Mouse (Mus musculus) ES-E14 (cell line): ENCODE measurements around the gene Mast4. TPM values are rescaled to one million over a fixed set of nuclear protein-coding genes. Genes with fewer than 3 reads are reported as not detected.

Experiments
- DNase-seq: peaks from one replicate; pipeline ENCODE4 v3.0.0-alpha.2; 2013; ENCODE audit warnings: low read depth, low spot score
- H3K27ac ChIP-seq: 2 replicates; pipeline ENCODE4 v1.5.1; 2012; ENCODE audit warnings: low read depth, mild to moderate bottlenecking, low read length, moderate library complexity, mixed read lengths; ENCODE audit not compliant: poor library complexity, insufficient read depth, severe bottlenecking
- H3K36me3 ChIP-seq: 2 replicates; pipeline ENCODE4 v1.6.1; 2012; ENCODE audit warnings: mild to moderate bottlenecking, low read length, moderate library complexity, mixed read lengths; ENCODE audit not compliant: control insufficient read depth, poor library complexity, insufficient read depth, severe bottlenecking
- H3K4me1 ChIP-seq, 2 experiments: fragments of 150-350 bp in 1 of 2; sonication (generic) in 1 of 2; 2 replicates each; pipeline ENCODE4 v1.6.1; 2012; ENCODE audit warnings: low read length in 2 of 2, mild to moderate bottlenecking in 1 of 2, mixed read lengths in 1 of 2; ENCODE audit not compliant: control insufficient read depth in 2 of 2, insufficient read depth in 2 of 2, poor library complexity in 1 of 2
- H3K4me3 ChIP-seq, 2 experiments: fragments of 150-350 bp in 1 of 2; sonication (generic) in 1 of 2; 2 replicates each; pipeline ENCODE4 v1.5.1; 2012; ENCODE audit warnings: low read length in 2 of 2, low read depth in 1 of 2, mild to moderate bottlenecking in 1 of 2, mixed read lengths in 1 of 2; ENCODE audit not compliant: insufficient read depth in 1 of 2, poor library complexity in 1 of 2, severe bottlenecking in 1 of 2
- H3K9ac ChIP-seq: 2 replicates; pipeline ENCODE4 v1.6.1; 2012; ENCODE audit warnings: low read depth, mild to moderate bottlenecking, low read length, mixed read lengths; ENCODE audit not compliant: poor library complexity, insufficient read depth, severe bottlenecking
- H3K9me3 ChIP-seq: fragments of 150-350 bp; sonication (generic); 2 replicates; pipeline ENCODE4 v1.6.1; 2012; ENCODE audit warnings: low read depth, mild to moderate bottlenecking, low read length; ENCODE audit not compliant: control insufficient read depth, insufficient read depth
- CHD2 ChIP-seq: IDR thresholded peaks from 2 replicates; pipeline ENCODE4 v1.6.1; 2014; ENCODE audit warnings: mild to moderate bottlenecking, low read depth, low read length, inconsistent platforms
- HCFC1 ChIP-seq: IDR thresholded peaks from 2 replicates; pipeline ENCODE4 v1.6.1; 2012; ENCODE audit warnings: low read length, inconsistent platforms, borderline replicate concordance; ENCODE audit not compliant: insufficient read depth
- MAFK ChIP-seq: IDR thresholded peaks from 2 replicates; pipeline ENCODE4 v1.6.1; 2014; ENCODE audit warnings: mild to moderate bottlenecking, low read depth, low read length, inconsistent platforms; ENCODE audit not compliant: insufficient read depth
- ZC3H11A ChIP-seq: IDR thresholded peaks from 2 replicates; pipeline ENCODE4 v1.6.1; 2012; ENCODE audit warnings: low read depth, mild to moderate bottlenecking, inconsistent platforms, low read length, borderline replicate concordance
- ZNF384 ChIP-seq: IDR thresholded peaks from 2 replicates; pipeline ENCODE4 v1.6.1; 2012; ENCODE audit warnings: low read depth, low read length, inconsistent platforms
- in situ Hi-C, 2 experiments: fragments of 600-800 bp; cut with MboI; formaldehyde crosslinking; loops; one replicate each; pipeline ENCODE4 v1.15.1; 2025; ENCODE audit warnings: low sequenced_read_pairs in 2 of 2, inconsistent platforms in 1 of 2; ENCODE audit not compliant: unreplicated experiment in 2 of 2
- total RNA-seq: library from RNA; depleted of rRNA; stranded (reverse); fragments of 300-350 nt; gene quantifications from 2 replicates; pipeline ENCODE4 v1.2.3, GENCODE M21; 2012

Gene Mast4
- total RNA-seq, 1 experiment = 8.3 TPM

GRCm38 (mm10) chr13:102909654-102910418, 424.5 kb downstream of the Mast4 start:
- no peak overlapping the region for H3K27ac ChIP-seq
- in situ Hi-C loops = no loop called here
- TF ChIP-seq CHD2 = no peak
- no peak for TF ChIP-seq HCFC1
- TF ChIP-seq ZC3H11A = 0 out of 2 replicates have a peak, but pooled peaks have one; percentile 23
- no peak for TF ChIP-seq ZNF384
- no peak for TF ChIP-seq MAFK
- H3K36me3 ChIP-seq = no peaks in the 10 kb centered on the region
- H3K9me3 ChIP-seq = no peaks in the 10 kb centered on the region
- H3K4me1 ChIP-seq = peaks cover 0 to 4% of the 10 kb centered on the region in 2 experiments; a peak in 1 of 4 replicates
- H3K4me3 ChIP-seq = no peak overlapping the region
- DNase-seq = no peak
- H3K9ac ChIP-seq = no peak overlapping the region

DNA sequence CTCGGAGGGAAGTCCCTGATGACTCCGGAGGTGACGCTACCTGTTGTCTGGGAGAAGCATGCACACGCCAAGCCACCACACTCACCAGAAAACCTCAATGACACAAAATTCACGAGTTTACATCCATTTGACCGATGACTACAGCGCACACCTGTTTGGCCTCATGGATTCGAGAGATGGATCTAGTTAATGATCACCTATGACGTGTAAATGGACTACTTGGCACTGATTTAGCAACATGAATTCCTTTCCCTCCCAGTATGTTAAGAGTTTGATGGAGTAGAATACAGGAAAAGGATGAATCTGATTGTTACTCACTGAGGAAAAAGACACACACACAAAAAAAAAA, 427.7 kb downstream of the Mast4 start:
- no peak for DNase-seq
- Histone ChIP-seq H3K4me1 (no peaks in the 10 kb centered on the region; a peak in 1 of 4 replicates), H3K27ac (no peak overlapping the region), H3K4me3 (peak overlapping the region; percentile 71 to 79), H3K36me3 (no peaks in the 10 kb centered on the region), H3K9ac (peak overlapping the region; percentile 72), H3K9me3 (no peaks in the 10 kb centered on the region)
- in situ Hi-C loops = no loop called here
- no peak for TF ChIP-seq MAFK
- TF ChIP-seq ZC3H11A = no peak
- TF ChIP-seq CHD2 = no peak
- no peak for TF ChIP-seq ZNF384
- TF ChIP-seq HCFC1 = no peak

DNA sequence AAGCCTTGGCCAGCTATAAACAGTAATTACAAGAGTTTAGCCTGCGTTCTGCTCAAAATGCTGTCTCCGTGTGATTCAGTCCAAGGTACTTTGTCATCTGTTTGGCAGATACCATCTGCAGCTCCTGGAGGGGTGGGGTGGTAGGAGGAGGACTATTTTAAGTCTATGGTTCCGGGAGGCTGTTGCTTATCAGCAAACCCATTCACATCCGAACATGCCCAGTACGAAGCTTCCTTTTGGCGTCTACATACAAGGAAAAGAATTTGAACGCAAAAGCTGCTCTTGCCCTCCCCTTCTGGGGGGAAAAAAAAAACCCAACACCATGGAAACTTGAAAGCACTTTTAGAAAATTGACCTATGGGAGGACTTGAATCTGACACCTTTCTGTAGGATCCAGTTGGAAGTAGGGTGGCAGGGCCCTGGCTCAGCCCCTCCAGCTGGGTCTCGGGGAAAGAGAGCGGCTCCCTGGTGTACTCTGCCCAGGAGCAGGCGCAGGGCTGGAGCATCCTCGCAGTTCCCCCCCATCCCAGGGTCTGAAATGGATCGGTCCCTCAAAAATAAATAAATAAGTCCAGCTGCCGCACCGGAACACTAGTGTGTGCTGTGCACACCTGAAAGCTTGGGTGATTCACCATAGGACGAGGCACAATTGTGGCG, 428.2 kb downstream of the Mast4 start:
- peak; percentile 100 for TF ChIP-seq ZNF384
- TF ChIP-seq MAFK = peak; percentile 54; the same call in 1 of the 2 replicates
- no peak for TF ChIP-seq CHD2
- no peak for TF ChIP-seq HCFC1
- Histone ChIP-seq H3K4me3 (peak overlapping the region; percentile 71 to 79), H3K27ac (no peak overlapping the region), H3K9ac (peak overlapping the region; percentile 72), H3K9me3 (no peaks in the 10 kb centered on the region), H3K4me1 (no peaks in the 10 kb centered on the region; a peak in 1 of 4 replicates), H3K36me3 (no peaks in the 10 kb centered on the region)
- DNase-seq = peak; percentile 74
- in situ Hi-C loops = no loop called here

DNA sequence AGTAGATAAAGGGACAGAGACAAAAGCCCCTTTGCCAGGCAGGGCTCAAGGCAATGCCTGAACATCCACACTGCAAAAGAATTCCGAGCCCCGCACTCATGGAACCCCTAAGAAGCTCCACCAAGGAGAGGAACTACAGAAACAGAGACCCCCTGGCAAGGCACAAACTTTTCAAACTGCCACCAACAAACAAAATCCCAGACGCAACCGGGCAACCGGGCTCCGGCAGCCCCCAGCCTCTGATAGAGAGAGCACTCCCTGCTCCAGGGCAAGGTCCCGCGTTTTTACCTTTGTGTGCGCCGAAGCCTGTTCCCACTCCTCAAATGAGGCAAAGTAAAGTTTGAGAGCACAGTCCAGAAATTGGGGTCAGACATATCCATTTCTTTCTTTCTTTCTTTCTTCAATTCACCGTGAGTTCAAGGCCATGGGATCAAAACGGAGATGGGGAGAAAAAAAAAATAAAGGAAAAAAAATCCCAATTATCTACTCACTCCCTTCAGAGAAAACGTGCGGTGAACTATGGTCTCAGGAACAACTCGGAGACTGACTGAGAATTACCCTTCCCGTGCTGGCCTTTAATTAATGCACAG, 428.8 kb downstream of the Mast4 start:
- H3K9ac ChIP-seq = peak overlapping the region; percentile 59
- H3K9me3 ChIP-seq = no peaks in the 10 kb centered on the region
- peaks cover 0 to 1% of the 10 kb centered on the region in 2 experiments; a peak in 1 of 4 replicates for H3K4me1 ChIP-seq
- no peak overlapping the region for H3K27ac ChIP-seq
- DNase-seq = no peak
- no peak for TF ChIP-seq MAFK
- TF ChIP-seq HCFC1 = no peak
- TF ChIP-seq CHD2 = no peak
- no peak for TF ChIP-seq ZC3H11A
- no peak for TF ChIP-seq ZNF384
- H3K36me3 ChIP-seq = no peaks in the 10 kb centered on the region
- in situ Hi-C loops = no loop called here
- peak overlapping the region; percentile 71 to 79 for H3K4me3 ChIP-seq
